Mouse (Mus musculus) cerebellum, adult 8-10 months (tissue): ENCODE measurements around the gene Alpi.

Source experiments
- DNase-seq: peaks from one replicate; pipeline ENCODE4 v3.0.0; 2022

Gene Alpi

DNA sequence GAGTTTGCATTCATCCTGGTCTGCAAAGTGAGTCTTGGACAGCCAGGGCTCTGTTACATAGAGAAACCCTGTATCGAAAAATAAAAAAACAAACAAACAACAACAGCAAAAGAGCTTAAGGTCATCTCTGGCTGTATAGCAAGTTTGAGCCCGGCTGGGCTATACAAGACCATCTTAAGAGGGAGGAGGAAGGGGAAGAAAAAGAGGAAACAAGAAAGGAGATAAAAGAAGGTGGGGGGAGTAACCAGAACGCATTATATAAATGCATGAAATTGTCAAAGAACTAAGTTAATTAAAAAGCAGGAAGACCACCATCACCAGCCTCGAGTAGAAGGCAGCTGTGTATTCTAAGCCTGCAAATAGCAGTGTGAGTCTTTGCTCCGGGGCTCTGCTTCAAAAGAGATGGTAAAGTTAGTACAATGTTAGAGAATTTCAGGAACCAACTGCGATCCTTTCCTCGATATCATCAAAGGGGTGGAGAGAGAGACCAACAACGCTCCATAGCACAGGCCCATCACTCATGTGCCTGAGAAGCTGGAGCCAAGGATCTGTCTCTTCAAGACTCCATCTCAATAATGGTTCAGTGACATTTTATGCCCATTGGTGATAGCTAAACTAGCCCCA, 42.3 kb downstream of the Alpi start:
- DNase-seq = no peak

DNA sequence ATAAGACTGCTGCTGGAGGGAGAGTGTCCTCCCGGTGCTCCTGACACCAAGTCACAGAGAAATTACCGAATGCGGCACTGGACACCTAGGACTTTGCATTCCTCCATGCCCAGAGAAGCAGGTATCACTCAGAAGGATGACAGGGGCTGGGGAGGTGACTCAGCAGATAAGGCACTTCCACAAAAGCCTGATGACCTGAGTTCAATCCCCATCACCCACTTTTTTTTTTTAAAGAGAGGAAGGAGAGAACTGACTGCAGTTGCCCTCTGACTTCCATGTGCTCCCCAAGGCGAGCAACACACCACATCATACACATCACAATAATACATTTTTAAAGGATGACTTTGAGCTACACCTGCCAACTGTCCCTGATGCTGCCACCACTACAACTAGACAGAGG, 44.3 kb downstream of the Alpi start:
- DNase-seq = no peak

DNA sequence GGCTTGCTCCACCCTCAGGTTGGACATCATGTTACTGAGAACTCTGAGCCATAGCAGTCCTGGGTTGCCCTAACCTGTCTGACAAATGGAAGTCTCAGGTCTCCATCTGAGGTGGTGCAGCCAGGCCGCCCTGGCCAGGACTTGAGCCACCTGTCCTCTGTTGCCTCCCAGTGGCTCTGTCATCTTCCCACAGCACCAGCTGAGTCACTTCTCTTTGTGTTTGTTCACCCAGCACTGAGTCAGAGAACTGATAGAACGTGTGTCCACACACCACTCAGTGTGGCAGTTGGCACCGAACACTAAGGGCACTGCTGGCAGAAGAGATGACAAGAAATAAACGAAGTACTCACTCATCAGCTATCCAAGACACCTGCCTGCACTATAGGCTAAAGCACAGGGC, 50.0 kb downstream of the Alpi start:
- no peak for DNase-seq

DNA sequence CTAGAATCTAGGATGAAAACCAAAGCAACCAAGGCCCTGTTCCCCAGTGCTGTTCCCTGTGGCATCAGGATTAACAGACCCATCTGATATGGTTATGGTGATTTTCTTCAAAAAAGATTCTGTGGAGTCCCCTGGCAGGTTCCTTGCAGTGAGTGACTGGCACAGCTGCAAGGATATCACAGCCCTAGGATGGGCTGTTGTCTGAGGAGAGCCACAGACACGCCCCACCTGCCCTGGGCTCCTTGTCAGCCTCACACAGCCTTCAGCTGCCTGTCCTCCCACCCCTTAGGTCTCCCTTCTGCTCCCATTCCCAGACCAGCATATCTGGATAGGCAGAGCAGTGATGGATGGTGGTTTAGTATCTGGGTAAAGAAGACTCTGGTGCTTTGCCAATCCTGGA, 50.7 kb downstream of the Alpi start:
- DNase-seq = no peak

DNA sequence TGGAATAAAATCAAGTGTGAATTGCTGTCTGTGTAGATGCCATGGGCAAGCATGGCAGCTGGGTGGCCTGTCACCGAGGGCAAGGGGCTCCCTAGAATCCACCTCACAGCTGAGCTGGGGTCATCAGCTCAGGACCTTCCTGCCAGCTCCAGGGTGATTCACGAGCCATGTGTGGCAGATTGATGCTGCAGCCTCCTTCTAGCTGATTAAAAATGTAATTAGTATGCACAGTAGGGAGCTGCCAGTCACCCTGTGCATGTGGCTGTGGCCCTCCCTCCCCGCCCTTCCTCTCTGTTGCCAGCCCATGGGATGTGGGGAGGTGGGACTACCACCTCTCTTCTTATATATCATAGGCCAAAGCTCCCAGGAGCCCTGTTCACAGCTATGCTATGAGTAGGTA, 51.3 kb downstream of the Alpi start:
- no peak for DNase-seq
